Mouse (Mus musculus): ENCODE data around the gene Apex1. TPM values are rescaled to one million over a fixed set of nuclear protein-coding genes. Genes with fewer than 3 reads are reported as not detected.

Gene Apex1
- polyA plus RNA-seq, 1 experiment from 2014 or later = 92.1 TPM

- Histone ChIP-seq H3K4me1 (replicated peaks; ENCODE audit: control insufficient read depth, insufficient read depth) (no peaks in the 10 kb centered on the region), H3K27ac (replicated peaks) (peak within 1 kb of the TSS; percentile 98), H3K9ac (ENCODE audit: low read length) (peak within 1 kb of the TSS; percentile 98), H3K36me3 (ENCODE audit: control insufficient read depth, insufficient read depth, low read length) (peaks cover 14% of the 10 kb centered on the region), H3K4me2 (replicated peaks; ENCODE audit: low read depth) (peak within 1 kb of the TSS; percentile 79), H3K27me3 (ENCODE audit: control insufficient read depth, insufficient read depth, low read length) (no peaks in the 10 kb centered on the region), H3K9me3 (ENCODE audit: control insufficient read depth, low read length) (no peaks in the 10 kb centered on the region), H3K4me3 (ENCODE audit: low read depth, low read length) (peak within 1 kb of the TSS; percentile 98)
- DNase-seq (ENCODE audit: low spot score) = peak; percentile 99
- ATAC-seq (ENCODE audit: low FRiP score, low TSS enrichment) = peak; percentile 99
- WGBS = under 1% methylated on average over 52 of the region's 68 CpGs
- no peak for TF ChIP-seq EP300 (optimal IDR thresholded peaks at IDR 0.05)
- peak; percentile 21; the same call in 1 of the 2 replicates for TF ChIP-seq CTCF (IDR thresholded peaks at IDR 0.05; ENCODE audit: low read depth)
Observed at GRCm38 (mm10) chr14:50930754-50931492, 6.2 kb downstream of the Apex1 start, which contains the start of the genes Pip4p1 and Pnp. Gene Pip4p1 (minus strand): TSS chr14:50930856. Gene Pnp (plus strand): TSS chr14:50931082.

- H3K9ac ChIP-seq (ENCODE audit: low read length) = peak overlapping the region; percentile 62
- WGBS = 12% methylated on average over 12 of the region's 12 CpGs
- H3K4me1 ChIP-seq (replicated peaks; ENCODE audit: control insufficient read depth, insufficient read depth) = no peaks in the 10 kb centered on the region
- peak overlapping the region; percentile 64 for H3K4me2 ChIP-seq (replicated peaks; ENCODE audit: low read depth)
- H3K9me3 ChIP-seq (ENCODE audit: control insufficient read depth, low read length) = no peaks in the 10 kb centered on the region
- H3K27me3 ChIP-seq (ENCODE audit: control insufficient read depth, insufficient read depth, low read length) = no peaks in the 10 kb centered on the region
- no peak for TF ChIP-seq EP300 (optimal IDR thresholded peaks at IDR 0.05)
- ATAC-seq (ENCODE audit: low FRiP score, low TSS enrichment) = no peak
- peak overlapping the region; percentile 86 for H3K27ac ChIP-seq (replicated peaks)
- H3K4me3 ChIP-seq (ENCODE audit: low read depth, low read length) = peak overlapping the region; percentile 98
- peaks cover 14% of the 10 kb centered on the region for H3K36me3 ChIP-seq (ENCODE audit: control insufficient read depth, insufficient read depth, low read length)
- no peak for DNase-seq (ENCODE audit: low spot score)
Observed at GRCm38 (mm10) chr14:50931493-50932020, 6.8 kb downstream of the Apex1 start.

- Histone ChIP-seq H3K4me1 (replicated peaks; ENCODE audit: control insufficient read depth, insufficient read depth) (no peaks in the 10 kb centered on the region), H3K36me3 (ENCODE audit: control insufficient read depth, insufficient read depth, low read length) (no peaks in the 10 kb centered on the region), H3K9me3 (ENCODE audit: control insufficient read depth, low read length) (no peaks in the 10 kb centered on the region), H3K4me2 (replicated peaks; ENCODE audit: low read depth) (no peak overlapping the region), H3K9ac (ENCODE audit: low read length) (no peak overlapping the region), H3K4me3 (ENCODE audit: low read depth, low read length) (no peak overlapping the region), H3K27me3 (ENCODE audit: control insufficient read depth, insufficient read depth, low read length) (no peaks in the 10 kb centered on the region), H3K27ac (replicated peaks) (no peak overlapping the region)
- TF ChIP-seq CTCF (IDR thresholded peaks at IDR 0.05; ENCODE audit: low read depth) = no peak
- no peak for TF ChIP-seq EP300 (optimal IDR thresholded peaks at IDR 0.05)
- no peak for ATAC-seq (ENCODE audit: low FRiP score, low TSS enrichment)
- no peak for DNase-seq (ENCODE audit: low spot score)
- WGBS = 64% methylated on average over 1 of the region's 1 CpGs
Observed at GRCm38 (mm10) chr14:50936649-50937048, 11.9 kb downstream of the Apex1 start.

GRCm38 (mm10) chr14:50938119-50938908 is 13.5 kb downstream of the Apex1 start:
- no peak for DNase-seq (ENCODE audit: low spot score)
- H3K4me3 ChIP-seq (ENCODE audit: low read depth, low read length) = no peak overlapping the region
- 70% methylated on average over 3 of the region's 3 CpGs for WGBS
- H3K27me3 ChIP-seq (ENCODE audit: control insufficient read depth, insufficient read depth, low read length) = no peaks in the 10 kb centered on the region
- H3K4me2 ChIP-seq (replicated peaks; ENCODE audit: low read depth) = no peak overlapping the region
- no peak for ATAC-seq (ENCODE audit: low FRiP score, low TSS enrichment)
- TF ChIP-seq EP300 (optimal IDR thresholded peaks at IDR 0.05) = no peak
- no peaks in the 10 kb centered on the region for H3K9me3 ChIP-seq (ENCODE audit: control insufficient read depth, low read length)
- H3K4me1 ChIP-seq (replicated peaks; ENCODE audit: control insufficient read depth, insufficient read depth) = no peaks in the 10 kb centered on the region
- no peak overlapping the region for H3K27ac ChIP-seq (replicated peaks)
- no peak overlapping the region for H3K9ac ChIP-seq (ENCODE audit: low read length)
- no peaks in the 10 kb centered on the region for H3K36me3 ChIP-seq (ENCODE audit: control insufficient read depth, insufficient read depth, low read length)

GRCm38 (mm10) chr14:50938940-50939339 is 14.2 kb downstream of the Apex1 start:
- no peak for ATAC-seq (ENCODE audit: low FRiP score, low TSS enrichment)
- Histone ChIP-seq H3K4me2 (replicated peaks; ENCODE audit: low read depth) (no peak overlapping the region), H3K4me3 (ENCODE audit: low read depth, low read length) (no peak overlapping the region), H3K36me3 (ENCODE audit: control insufficient read depth, insufficient read depth, low read length) (no peaks in the 10 kb centered on the region), H3K27me3 (ENCODE audit: control insufficient read depth, insufficient read depth, low read length) (no peaks in the 10 kb centered on the region), H3K27ac (replicated peaks) (no peak overlapping the region), H3K4me1 (replicated peaks; ENCODE audit: control insufficient read depth, insufficient read depth) (no peaks in the 10 kb centered on the region), H3K9ac (ENCODE audit: low read length) (no peak overlapping the region), H3K9me3 (ENCODE audit: control insufficient read depth, low read length) (no peaks in the 10 kb centered on the region)
- TF ChIP-seq EP300 (optimal IDR thresholded peaks at IDR 0.05) = no peak
- no peak for TF ChIP-seq CTCF (IDR thresholded peaks at IDR 0.05; ENCODE audit: low read depth)
- WGBS = 32% methylated on average over 2 of the region's 2 CpGs
- DNase-seq (ENCODE audit: low spot score) = no peak

Data from stomach, postnatal 0 days (tissue).